Mouse (Mus musculus) MEL (cell line): ENCODE measurements around the gene Cbs. TPM values are rescaled to one million over a fixed set of nuclear protein-coding genes. Genes with fewer than 3 reads are reported as not detected.

Experiments
- DNase-seq: peaks from one replicate; pipeline ENCODE4 v3.0.0; 2011; ENCODE audit warnings: low read depth, low spot score
- H3K27ac ChIP-seq: 2 replicates; pipeline ENCODE4 v1.5.1; 2012; ENCODE audit warnings: low read depth, mild to moderate bottlenecking, control low read depth, low read length, moderate library complexity; ENCODE audit not compliant: control insufficient read depth
- H3K27me3 ChIP-seq, 2 experiments: fragments of 150-350 bp in 1 of 2; sonication (generic) in 1 of 2; 2 replicates each; pipeline ENCODE4 v1.6.1; 2012; ENCODE audit warnings: low read length in 2 of 2, mild to moderate bottlenecking in 2 of 2, improper control_type of control experiment in 1 of 2, moderate library complexity in 1 of 2; ENCODE audit not compliant: insufficient read depth in 2 of 2, control insufficient read depth in 1 of 2
- H3K36me3 ChIP-seq, 2 experiments: 2 replicates each; pipeline ENCODE4 v1.6.1; 2012 to 2014; ENCODE audit warnings: low read length in 2 of 2, improper control_type of control experiment in 1 of 2, inconsistent platforms in 1 of 2, mild to moderate bottlenecking in 1 of 2; ENCODE audit not compliant: insufficient read depth in 2 of 2, control insufficient read depth in 1 of 2
- H3K4me1 ChIP-seq, 2 experiments: fragments of 150-350 bp in 1 of 2; sonication (generic) in 1 of 2; 2 replicates each; pipeline ENCODE4 v1.6.1; 2012; ENCODE audit warnings: low read length in 2 of 2, improper control_type of control experiment in 1 of 2, mild to moderate bottlenecking in 1 of 2; ENCODE audit not compliant: insufficient read depth in 2 of 2, control insufficient read depth in 1 of 2
- H3K4me3 ChIP-seq, 2 experiments: fragments of 150-350 bp in 1 of 2; sonication (generic) in 1 of 2; 2 replicates each; pipeline ENCODE4 v1.5.1; 2012; ENCODE audit warnings: low read depth in 2 of 2, low read length in 2 of 2, mild to moderate bottlenecking in 2 of 2, moderate library complexity in 2 of 2, control low read depth in 1 of 2, improper control_type of control experiment in 1 of 2; ENCODE audit not compliant: control insufficient read depth in 1 of 2, insufficient read depth in 1 of 2
- H3K79me2 ChIP-seq: 2 replicates; pipeline ENCODE4 v1.6.1; 2012; ENCODE audit warnings: mild to moderate bottlenecking, low read length, moderate library complexity; ENCODE audit not compliant: control insufficient read depth, poor library complexity, insufficient read depth
- H3K9ac ChIP-seq: 2 replicates; pipeline ENCODE4 v1.6.1; 2012; ENCODE audit warnings: low read depth, mild to moderate bottlenecking, control low read depth, low read length, moderate library complexity; ENCODE audit not compliant: control insufficient read depth, poor library complexity, severe bottlenecking
- H3K9me3 ChIP-seq: fragments of 150-350 bp; sonication (generic); replicated peaks from 2 replicates; pipeline ENCODE4 v1.6.1; 2012; ENCODE audit warnings: mild to moderate bottlenecking, low read length, improper control_type of control experiment, moderate library complexity; ENCODE audit not compliant: insufficient read depth
- BHLHE40 ChIP-seq: IDR thresholded peaks from 2 replicates; pipeline ENCODE4 v1.6.1; 2012; ENCODE audit warnings: low read depth, mild to moderate bottlenecking, inconsistent platforms, low read length, improper control_type of control experiment, borderline replicate concordance
- CHD1 ChIP-seq: IDR thresholded peaks from 2 replicates; pipeline ENCODE4 v1.6.1; 2012; ENCODE audit warnings: low read depth, mild to moderate bottlenecking, inconsistent platforms, low read length, improper control_type of control experiment
- CHD2 ChIP-seq: IDR thresholded peaks from 2 replicates; pipeline ENCODE4 v1.6.1; 2011; ENCODE audit warnings: low read length, improper control_type of control experiment
- CTCF ChIP-seq, 3 experiments: IDR thresholded peaks in 2 of 3; conservative IDR thresholded peaks in 1 of 3; 2 replicates each; pipeline ENCODE4 v1.5.1; 2011 to 2012; ENCODE audit warnings: low read length in 3 of 3, low read depth in 2 of 3, mild to moderate bottlenecking in 2 of 3, improper control_type of control experiment in 1 of 3, inconsistent platforms in 1 of 3, mixed read lengths in 1 of 3, moderate library complexity in 1 of 3; ENCODE audit not compliant: control insufficient read depth in 1 of 3, insufficient read depth in 1 of 3, poor library complexity in 1 of 3, severe bottlenecking in 1 of 3
- ELF1 ChIP-seq: IDR thresholded peaks from 2 replicates; pipeline ENCODE4 v1.6.1; 2014; ENCODE audit warnings: low read depth, mild to moderate bottlenecking, inconsistent platforms, low read length, improper control_type of control experiment, moderate library complexity
- EP300 ChIP-seq, 2 experiments: IDR thresholded peaks; 2 replicates each; pipeline ENCODE4 v1.6.1; 2011; ENCODE audit warnings: improper control_type of control experiment in 2 of 2, low read length in 2 of 2, low read depth in 1 of 2, mild to moderate bottlenecking in 1 of 2
- GABPA ChIP-seq: IDR thresholded peaks from 2 replicates; pipeline ENCODE4 v1.6.1; 2012; ENCODE audit warnings: low read depth, mild to moderate bottlenecking, inconsistent platforms, low read length, improper control_type of control experiment, moderate library complexity
- HCFC1 ChIP-seq: IDR thresholded peaks from 2 replicates; pipeline ENCODE4 v1.6.1; 2012; ENCODE audit warnings: low read depth, mild to moderate bottlenecking, inconsistent platforms, low read length, improper control_type of control experiment, moderate library complexity
- JUND ChIP-seq: IDR thresholded peaks from 2 replicates; pipeline ENCODE4 v1.6.1; 2011; ENCODE audit warnings: low read depth, mild to moderate bottlenecking, improper control_type of control experiment, low read length
- MAFK ChIP-seq: IDR thresholded peaks from 2 replicates; pipeline ENCODE4 v1.6.1; 2011; ENCODE audit warnings: low read depth, mild to moderate bottlenecking, low read length, improper control_type of control experiment, borderline replicate concordance
- MAZ ChIP-seq: IDR thresholded peaks from 2 replicates; pipeline ENCODE4 v1.6.1; 2012; ENCODE audit warnings: low read depth, mild to moderate bottlenecking, inconsistent platforms, low read length, improper control_type of control experiment
- MEF2A ChIP-seq: IDR thresholded peaks from 2 replicates; pipeline ENCODE4 v1.6.1; 2014; ENCODE audit warnings: low read depth, mild to moderate bottlenecking, inconsistent platforms, low read length, improper control_type of control experiment; ENCODE audit not compliant: poor library complexity, insufficient replicate concordance, severe bottlenecking; ENCODE audit errors: extremely low read depth
- MXI1 ChIP-seq: IDR thresholded peaks from 2 replicates; pipeline ENCODE4 v1.6.1; 2011; ENCODE audit warnings: mild to moderate bottlenecking, low read depth, low read length, improper control_type of control experiment
- NELFE ChIP-seq: IDR thresholded peaks from 2 replicates; pipeline ENCODE4 v1.6.1; 2011; ENCODE audit warnings: low read depth, low read length, improper control_type of control experiment
- POLR2AphosphoS5 ChIP-seq: IDR thresholded peaks from 2 replicates; pipeline ENCODE4 v1.6.1; 2012; ENCODE audit warnings: low read depth, borderline replicate concordance, mild to moderate bottlenecking, inconsistent platforms, low read length, moderate library complexity, mixed read lengths
- RAD21 ChIP-seq: IDR thresholded peaks from 2 replicates; pipeline ENCODE4 v1.6.1; 2011; ENCODE audit warnings: mild to moderate bottlenecking, low read depth, low read length, improper control_type of control experiment
- RCOR1 ChIP-seq: IDR thresholded peaks from 2 replicates; pipeline ENCODE4 v1.6.1; 2012; ENCODE audit warnings: low read depth, mild to moderate bottlenecking, inconsistent platforms, low read length, improper control_type of control experiment
- SIN3A ChIP-seq: IDR thresholded peaks from 2 replicates; pipeline ENCODE4 v1.6.1; 2012; ENCODE audit warnings: low read length, improper control_type of control experiment, inconsistent platforms
- SMC3 ChIP-seq: IDR thresholded peaks from 2 replicates; pipeline ENCODE4 v1.6.1; 2011; ENCODE audit warnings: low read depth, low read length, improper control_type of control experiment
- TBP ChIP-seq: IDR thresholded peaks from 2 replicates; pipeline ENCODE4 v1.8.0; 2011; ENCODE audit warnings: low read depth, low read length, improper control_type of control experiment
- UBTF ChIP-seq: IDR thresholded peaks from 2 replicates; pipeline ENCODE4 v1.6.1; 2012; ENCODE audit warnings: low read depth, mild to moderate bottlenecking, inconsistent platforms, low read length, improper control_type of control experiment, moderate library complexity, borderline replicate concordance; ENCODE audit not compliant: insufficient read depth
- USF1 ChIP-seq: IDR thresholded peaks from 2 replicates; pipeline ENCODE4 v1.6.1; 2014; ENCODE audit warnings: low read depth, mild to moderate bottlenecking, inconsistent platforms, low read length, improper control_type of control experiment, moderate library complexity
- USF2 ChIP-seq, 2 experiments: IDR thresholded peaks; 2 replicates each; pipeline ENCODE4 v1.6.1; 2011 to 2012; ENCODE audit warnings: improper control_type of control experiment in 2 of 2, low read length in 2 of 2, borderline replicate concordance in 1 of 2, inconsistent platforms in 1 of 2, low read depth in 1 of 2, mild to moderate bottlenecking in 1 of 2; ENCODE audit not compliant: insufficient read depth in 1 of 2
- ZC3H11A ChIP-seq: IDR thresholded peaks from 2 replicates; pipeline ENCODE4 v1.6.1; 2012; ENCODE audit warnings: low read depth, mild to moderate bottlenecking, inconsistent platforms, low read length, improper control_type of control experiment
- ZKSCAN1 ChIP-seq: IDR thresholded peaks from 2 replicates; pipeline ENCODE4 v1.6.1; 2012; ENCODE audit warnings: low read depth, mild to moderate bottlenecking, inconsistent platforms, low read length, improper control_type of control experiment, moderate library complexity
- ZMIZ1 ChIP-seq: IDR thresholded peaks from 2 replicates; pipeline ENCODE4 v1.6.1; 2012; ENCODE audit warnings: low read depth, mild to moderate bottlenecking, inconsistent platforms, low read length, improper control_type of control experiment, moderate library complexity
- polyA plus RNA-seq, 2 experiments: library from polyadenylated mRNA; stranded (reverse) in 1 of 2; unstranded in 1 of 2; fragments of >175 nt in 1 of 2; fragments of >200 nt in 1 of 2; gene quantifications; 2 replicates each; pipeline versions ENCODE4 v1.2.1 to v1.2.4; 2012; ENCODE audit warnings: low replicate concordance in 2 of 2, low read depth in 1 of 2; ENCODE audit not compliant: insufficient read length in 2 of 2, insufficient read depth in 1 of 2, missing spikeins in 1 of 2
- total RNA-seq: library from RNA; depleted of rRNA; stranded (reverse); fragments of 300-350 nt; gene quantifications from 2 replicates; pipeline ENCODE4 v1.2.3, GENCODE M21; 2012

The Cbs gene
- total and polyA plus RNA-seq, 3 experiments, result 13.7 to 16.8 TPM; not detected in 1

- TF ChIP-seq HCFC1, result no peak
- TF ChIP-seq MXI1, result no peak
- no peak for TF ChIP-seq JUND
- no peak for TF ChIP-seq CHD2
- no peak for TF ChIP-seq UBTF
- TF ChIP-seq BHLHE40, result no peak
- TF ChIP-seq NELFE, result no peak
- TF ChIP-seq RCOR1, result no peak
- no peak for TF ChIP-seq CHD1
- no peak for TF ChIP-seq MAZ
- TF ChIP-seq CTCF (IDR thresholded peaks at IDR 0.05 in 2 of 3, conservative IDR thresholded peaks at IDR 0.05 in 1 of 3; ENCODE audit: control insufficient read depth in 1 of 3, insufficient read depth in 1 of 3, low read depth in 2 of 3, low read length in 3 of 3, poor library complexity in 1 of 3, severe bottlenecking in 1 of 3), result no peak
- TF ChIP-seq ZKSCAN1, result no peak
- TF ChIP-seq ELF1, result no peak
- no peak for TF ChIP-seq POLR2AphosphoS5
Measured at GRCm38 (mm10) chr17:31646199-31647002, 9.4 kb upstream of the Cbs start (continued).

DNA sequence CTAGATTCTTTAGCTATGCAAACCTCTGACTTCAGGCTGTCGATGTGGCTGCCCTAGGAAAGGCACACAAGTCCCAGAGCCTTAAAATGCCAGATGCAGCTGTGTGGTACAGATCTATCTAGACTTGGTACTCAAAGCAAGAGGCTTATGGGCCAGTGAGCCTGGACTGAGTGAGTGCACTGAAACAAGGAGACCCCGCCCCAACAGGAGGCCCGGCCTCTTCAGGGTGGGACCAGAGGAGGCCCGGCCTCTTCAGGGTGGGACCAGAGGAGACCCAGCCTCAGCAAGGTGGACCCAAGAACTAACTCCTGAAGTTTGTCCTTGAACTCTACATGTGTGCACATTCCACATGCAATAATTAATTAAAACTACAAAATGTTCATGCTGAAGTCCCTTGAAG is 5.9 kb upstream of the Cbs start:
- no peaks in the 10 kb centered on the region for H3K9me3 ChIP-seq
- H3K4me3 ChIP-seq, result no peak overlapping the region
- no peak overlapping the region for H3K9ac ChIP-seq
- no peak for DNase-seq
- H3K36me3 ChIP-seq, result peaks cover 0 to 3% of the 10 kb centered on the region in 2 experiments; a peak in 2 of 4 replicates
- H3K27ac ChIP-seq, result no peak overlapping the region
- no peak for TF ChIP-seq EP300 (IDR thresholded peaks at IDR 0.05; ENCODE audit: low read depth in 1 of 2, low read length in 2 of 2)
- TF ChIP-seq RAD21, result no peak
- TF ChIP-seq CHD1, result no peak
- no peak for TF ChIP-seq MAFK
- TF ChIP-seq CHD2, result no peak
- TF ChIP-seq USF2 (IDR thresholded peaks at IDR 0.05; ENCODE audit: borderline replicate concordance in 1 of 2, insufficient read depth in 1 of 2, low read depth in 1 of 2, low read length in 2 of 2), result no peak
- TF ChIP-seq GABPA, result no peak
- no peak for TF ChIP-seq SIN3A
- TF ChIP-seq SMC3, result no peak
- TF ChIP-seq NELFE, result no peak
- no peak for TF ChIP-seq CTCF (IDR thresholded peaks at IDR 0.05 in 2 of 3, conservative IDR thresholded peaks at IDR 0.05 in 1 of 3; ENCODE audit: control insufficient read depth in 1 of 3, insufficient read depth in 1 of 3, low read depth in 2 of 3, low read length in 3 of 3, poor library complexity in 1 of 3, severe bottlenecking in 1 of 3)
- TF ChIP-seq ZC3H11A, result no peak
- TF ChIP-seq JUND, result no peak
- no peak for TF ChIP-seq RCOR1
- TF ChIP-seq ZKSCAN1, result no peak
- no peak for TF ChIP-seq USF1
- no peak for TF ChIP-seq MEF2A
- no peak for TF ChIP-seq ZMIZ1
- TF ChIP-seq TBP, result no peak
- no peaks in the 10 kb centered on the region for H3K27me3 ChIP-seq
- H3K4me1 ChIP-seq, result peaks cover 0 to 2% of the 10 kb centered on the region in 2 experiments; a peak in 1 of 4 replicates
- no peaks in the 10 kb centered on the region for H3K79me2 ChIP-seq
